Mouse (Mus musculus): ENCODE results near the gene Cox4i1. TPM values are rescaled to one million over a fixed set of nuclear protein-coding genes. Genes with fewer than 3 reads are reported as not detected.

The Cox4i1 gene
- polyA plus RNA-seq, 1 experiment = 2,917 TPM

GRCm38 (mm10) chr8:120686576-120686975, 18.6 kb downstream of the Cox4i1 start:
- Histone ChIP-seq H3K27ac (ENCODE audit: insufficient read depth, low read length) (no peak overlapping the region), H3K4me1 (ENCODE audit: control insufficient read depth, insufficient read depth, low read length) (no peaks in the 10 kb centered on the region), H3K27me3 (ENCODE audit: control insufficient read depth, insufficient read depth, low read length) (no peaks in the 10 kb centered on the region), H3K4me3 (replicated peaks; ENCODE audit: insufficient read depth, low read depth, low read length) (no peak overlapping the region)
- WGBS = 49% methylated on average over 5 of the region's 5 CpGs
- TF ChIP-seq POLR2A (IDR thresholded peaks at IDR 0.05; ENCODE audit: borderline replicate concordance, insufficient read depth, low read length) (no peak), CTCF (IDR thresholded peaks at IDR 0.05; ENCODE audit: borderline replicate concordance, insufficient read depth, low read depth, low read length) (no peak)
- DNase-seq = no peak

- DNase-seq = no peak
- no peak overlapping the region for H3K4me3 ChIP-seq (replicated peaks; ENCODE audit: insufficient read depth, low read depth, low read length)
Measured at GRCm38 (mm10) chr8:120687786-120688185, 19.8 kb downstream of the Cox4i1 start.

GRCm38 (mm10) chr8:120688511-120688910, 20.5 kb downstream of the Cox4i1 start:
- WGBS = 80% methylated on average over 7 of the region's 7 CpGs
- no peak for TF ChIP-seq CTCF (IDR thresholded peaks at IDR 0.05; ENCODE audit: borderline replicate concordance, insufficient read depth, low read depth, low read length)
- TF ChIP-seq POLR2A (IDR thresholded peaks at IDR 0.05; ENCODE audit: borderline replicate concordance, insufficient read depth, low read length) = no peak
- no peaks in the 10 kb centered on the region for H3K4me1 ChIP-seq (ENCODE audit: control insufficient read depth, insufficient read depth, low read length)
- no peak overlapping the region for H3K27ac ChIP-seq (ENCODE audit: insufficient read depth, low read length)
- no peak for DNase-seq
- H3K27me3 ChIP-seq (ENCODE audit: control insufficient read depth, insufficient read depth, low read length) = no peaks in the 10 kb centered on the region
- no peak overlapping the region for H3K4me3 ChIP-seq (replicated peaks; ENCODE audit: insufficient read depth, low read depth, low read length)

More at GRCm38 (mm10) chr8:120687786-120688185, 19.8 kb downstream of the Cox4i1 start:
- no peaks in the 10 kb centered on the region for H3K4me1 ChIP-seq (ENCODE audit: control insufficient read depth, insufficient read depth, low read length)
- WGBS = 48% methylated on average over 8 of the region's 8 CpGs
- no peaks in the 10 kb centered on the region for H3K27me3 ChIP-seq (ENCODE audit: control insufficient read depth, insufficient read depth, low read length)
- TF ChIP-seq POLR2A (IDR thresholded peaks at IDR 0.05; ENCODE audit: borderline replicate concordance, insufficient read depth, low read length) (no peak), CTCF (IDR thresholded peaks at IDR 0.05; ENCODE audit: borderline replicate concordance, insufficient read depth, low read depth, low read length) (no peak)
- no peak overlapping the region for H3K27ac ChIP-seq (ENCODE audit: insufficient read depth, low read length)

- no peaks in the 10 kb centered on the region for H3K27me3 ChIP-seq (ENCODE audit: control insufficient read depth, insufficient read depth, low read length)
- H3K27ac ChIP-seq (ENCODE audit: insufficient read depth, low read length) = no peak overlapping the region
- WGBS = 85% methylated on average over 4 of the region's 4 CpGs
- no peak for TF ChIP-seq CTCF (IDR thresholded peaks at IDR 0.05; ENCODE audit: borderline replicate concordance, insufficient read depth, low read depth, low read length)
- TF ChIP-seq POLR2A (IDR thresholded peaks at IDR 0.05; ENCODE audit: borderline replicate concordance, insufficient read depth, low read length) = no peak
- DNase-seq = no peak
- no peaks in the 10 kb centered on the region for H3K4me1 ChIP-seq (ENCODE audit: control insufficient read depth, insufficient read depth, low read length)
- H3K4me3 ChIP-seq (replicated peaks; ENCODE audit: insufficient read depth, low read depth, low read length) = no peak overlapping the region
Measured at GRCm38 (mm10) chr8:120692934-120693333, 24.9 kb downstream of the Cox4i1 start.

GRCm38 (mm10) chr8:120693861-120694493, 26.0 kb downstream of the Cox4i1 start:
- 43% methylated on average over 22 of the region's 22 CpGs for WGBS
- no peaks in the 10 kb centered on the region for H3K4me1 ChIP-seq (ENCODE audit: control insufficient read depth, insufficient read depth, low read length)
- TF ChIP-seq CTCF (IDR thresholded peaks at IDR 0.05; ENCODE audit: borderline replicate concordance, insufficient read depth, low read depth, low read length) = no peak
- no peak for TF ChIP-seq POLR2A (IDR thresholded peaks at IDR 0.05; ENCODE audit: borderline replicate concordance, insufficient read depth, low read length)

GRCm38 (mm10) chr8:120696401-120697153, 28.6 kb downstream of the Cox4i1 start:
- TF ChIP-seq CTCF (IDR thresholded peaks at IDR 0.05; ENCODE audit: borderline replicate concordance, insufficient read depth, low read depth, low read length) (no peak), POLR2A (IDR thresholded peaks at IDR 0.05; ENCODE audit: borderline replicate concordance, insufficient read depth, low read length) (no peak)
- no peaks in the 10 kb centered on the region for H3K27me3 ChIP-seq (ENCODE audit: control insufficient read depth, insufficient read depth, low read length)
- H3K27ac ChIP-seq (ENCODE audit: insufficient read depth, low read length) = no peak overlapping the region
- no peak for DNase-seq
- WGBS = 32% methylated on average over 13 of the region's 13 CpGs
- H3K4me3 ChIP-seq (replicated peaks; ENCODE audit: insufficient read depth, low read depth, low read length) = no peak overlapping the region
- no peaks in the 10 kb centered on the region for H3K4me1 ChIP-seq (ENCODE audit: control insufficient read depth, insufficient read depth, low read length)

More at GRCm38 (mm10) chr8:120693861-120694493, 26.0 kb downstream of the Cox4i1 start:
- Histone ChIP-seq H3K27ac (ENCODE audit: insufficient read depth, low read length) (no peak overlapping the region), H3K27me3 (ENCODE audit: control insufficient read depth, insufficient read depth, low read length) (no peaks in the 10 kb centered on the region), H3K4me3 (replicated peaks; ENCODE audit: insufficient read depth, low read depth, low read length) (no peak overlapping the region)
- no peak for DNase-seq

GRCm38 (mm10) chr8:120697154-120697978, 29.3 kb downstream of the Cox4i1 start:
- Histone ChIP-seq H3K4me3 (replicated peaks; ENCODE audit: insufficient read depth, low read depth, low read length) (no peak overlapping the region), H3K27ac (ENCODE audit: insufficient read depth, low read length) (no peak overlapping the region), H3K27me3 (ENCODE audit: control insufficient read depth, insufficient read depth, low read length) (no peaks in the 10 kb centered on the region), H3K4me1 (ENCODE audit: control insufficient read depth, insufficient read depth, low read length) (no peaks in the 10 kb centered on the region; the same call in 1 of the 2 replicates)
- 54% methylated on average over 17 of the region's 17 CpGs for WGBS
- DNase-seq = peak in 1 of 2 experiments; percentile 22
- TF ChIP-seq CTCF (IDR thresholded peaks at IDR 0.05; ENCODE audit: borderline replicate concordance, insufficient read depth, low read depth, low read length) (no peak), POLR2A (IDR thresholded peaks at IDR 0.05; ENCODE audit: borderline replicate concordance, insufficient read depth, low read length) (no peak)
